Mouse (Mus musculus) CH12.LX (cell line): ENCODE results near the gene Mtg1. TPM values are rescaled to one million over a fixed set of nuclear protein-coding genes. Genes with fewer than 3 reads are reported as not detected.
A peak's percentile ranks its signal among the peaks of the same experiment; 100 is the strongest.

ENCODE experiments used
- DNase-seq: peaks from one replicate; pipeline ENCODE4 v3.0.0-alpha.2; 2013; ENCODE audit errors: extremely low read depth
- H3K27ac ChIP-seq: 2 replicates; pipeline ENCODE4 v1.5.1; 2012; ENCODE audit warnings: low read depth, mild to moderate bottlenecking, control low read depth, moderate library complexity; ENCODE audit not compliant: insufficient read depth
- H3K27me3 ChIP-seq: replicated peaks from 2 replicates; pipeline ENCODE3; 2012; ENCODE audit warnings: inconsistent platforms
- H3K36me3 ChIP-seq, 2 experiments: replicated peaks in 1 of 2; 2 replicates each; pipeline versions ENCODE3 to v1.6.1; 2012; ENCODE audit warnings: inconsistent platforms in 1 of 2, low read length in 1 of 2, mild to moderate bottlenecking in 1 of 2, mixed read lengths in 1 of 2, moderate library complexity in 1 of 2; ENCODE audit not compliant: control insufficient read depth in 1 of 2, insufficient read depth in 1 of 2
- H3K4me1 ChIP-seq, 2 experiments: 2 replicates each; pipeline ENCODE4 v1.6.1; 2012; ENCODE audit warnings: inconsistent platforms in 1 of 2, moderate library complexity in 1 of 2; ENCODE audit not compliant: insufficient read depth in 2 of 2, control insufficient read depth in 1 of 2
- H3K4me2 ChIP-seq: 2 replicates; pipeline ENCODE4 v1.6.1; 2012; ENCODE audit warnings: low read depth, mild to moderate bottlenecking, control low read depth; ENCODE audit not compliant: poor library complexity, insufficient read depth, severe bottlenecking
- H3K4me3 ChIP-seq, 3 experiments: fragments of 150-350 bp in 1 of 3; sonication (generic) in 1 of 3; replicated peaks in 1 of 3; 2 replicates each; pipeline versions ENCODE3 to v1.5.1; 2011 to 2012; ENCODE audit warnings: low read depth in 2 of 3, low read length in 2 of 3, mild to moderate bottlenecking in 2 of 3, moderate library complexity in 2 of 3, control low read depth in 1 of 3, improper control_type of control experiment in 1 of 3, inconsistent platforms in 1 of 3, mixed read lengths in 1 of 3; ENCODE audit not compliant: poor library complexity in 1 of 3
- H3K79me2 ChIP-seq: replicated peaks from 2 replicates; pipeline ENCODE4 v1.6.1; 2012; ENCODE audit warnings: mild to moderate bottlenecking, moderate library complexity; ENCODE audit not compliant: control insufficient read depth, poor library complexity, insufficient read depth, severe bottlenecking; ENCODE audit errors: extremely low read depth
- H3K9ac ChIP-seq: 2 replicates; pipeline ENCODE4 v1.6.1; 2012; ENCODE audit warnings: low read depth, mild to moderate bottlenecking, control low read depth, moderate library complexity; ENCODE audit not compliant: insufficient read depth
- H3K9me3 ChIP-seq: replicated peaks from 2 replicates; pipeline ENCODE3; 2012; ENCODE audit warnings: low read length, inconsistent platforms, mixed read lengths
- BHLHE40 ChIP-seq: IDR thresholded peaks from 2 replicates; pipeline ENCODE4 v1.6.1; 2011; ENCODE audit warnings: mild to moderate bottlenecking, low read depth, low read length, improper control_type of control experiment
- CHD1 ChIP-seq: IDR thresholded peaks from 2 replicates; pipeline ENCODE4 v1.6.1; 2012; ENCODE audit warnings: low read depth, low read length, improper control_type of control experiment, inconsistent platforms
- CHD2 ChIP-seq: IDR thresholded peaks from 2 replicates; pipeline ENCODE4 v1.6.1; 2011; ENCODE audit warnings: low read length, improper control_type of control experiment
- CTCF ChIP-seq, 2 experiments: IDR thresholded peaks in 1 of 2; conservative IDR thresholded peaks in 1 of 2; 2 replicates each; pipeline ENCODE4 v1.5.1; 2011 to 2012; ENCODE audit warnings: low read depth in 2 of 2, low read length in 2 of 2, improper control_type of control experiment in 1 of 2, inconsistent platforms in 1 of 2, mild to moderate bottlenecking in 1 of 2, moderate library complexity in 1 of 2
- E2F4 ChIP-seq: IDR thresholded peaks from 2 replicates; pipeline ENCODE4 v1.6.1; 2011; ENCODE audit warnings: low read depth, low read length, improper control_type of control experiment; ENCODE audit not compliant: insufficient replicate concordance
- ELF1 ChIP-seq: IDR thresholded peaks from 2 replicates; pipeline ENCODE4 v1.6.1; 2014; ENCODE audit warnings: low read depth, mild to moderate bottlenecking, inconsistent platforms, low read length, improper control_type of control experiment
- EP300 ChIP-seq: IDR thresholded peaks from 2 replicates; pipeline ENCODE4 v1.6.1; 2011; ENCODE audit warnings: low read length, improper control_type of control experiment
- ETS1 ChIP-seq: conservative IDR thresholded peaks from 2 replicates; pipeline ENCODE4 v1.6.1; 2012; ENCODE audit warnings: low read depth, mild to moderate bottlenecking, inconsistent platforms, low read length, improper control_type of control experiment, moderate library complexity
- GABPA ChIP-seq: IDR thresholded peaks from 2 replicates; pipeline ENCODE4 v1.6.1; 2012; ENCODE audit warnings: low read depth, low read length, improper control_type of control experiment, inconsistent platforms; ENCODE audit not compliant: insufficient replicate concordance
- HCFC1 ChIP-seq: IDR thresholded peaks from 2 replicates; pipeline ENCODE4 v1.6.1; 2012; ENCODE audit warnings: low read depth, mild to moderate bottlenecking, inconsistent platforms, low read length, improper control_type of control experiment
- IRF4 ChIP-seq: IDR thresholded peaks from 2 replicates; pipeline ENCODE4 v1.6.1; 2014; ENCODE audit warnings: low read depth, mild to moderate bottlenecking, inconsistent platforms, low read length, improper control_type of control experiment
- JUN ChIP-seq: IDR thresholded peaks from 2 replicates; pipeline ENCODE4 v1.6.1; 2011; ENCODE audit warnings: low read depth, mild to moderate bottlenecking, low read length, improper control_type of control experiment, moderate library complexity; ENCODE audit not compliant: insufficient read depth
- JUND ChIP-seq: conservative IDR thresholded peaks from 2 replicates; pipeline ENCODE4 v1.6.1; 2011; ENCODE audit warnings: low read depth, low read length, improper control_type of control experiment
- KAT2A ChIP-seq: IDR thresholded peaks from 2 replicates; pipeline ENCODE4 v1.6.1; 2012; ENCODE audit warnings: low read length, improper control_type of control experiment, inconsistent platforms; ENCODE audit not compliant: insufficient replicate concordance
- MAFK ChIP-seq: IDR thresholded peaks from 2 replicates; pipeline ENCODE4 v1.6.1; 2011; ENCODE audit warnings: low read length, improper control_type of control experiment; ENCODE audit not compliant: insufficient replicate concordance
- MAX ChIP-seq: IDR thresholded peaks from 2 replicates; pipeline ENCODE4 v1.6.1; 2011; ENCODE audit warnings: low read length, improper control_type of control experiment
- MAZ ChIP-seq: IDR thresholded peaks from 2 replicates; pipeline ENCODE4 v1.6.1; 2012; ENCODE audit warnings: low read depth, mild to moderate bottlenecking, inconsistent platforms, low read length, improper control_type of control experiment, moderate library complexity
- MEF2A ChIP-seq: IDR thresholded peaks from 2 replicates; pipeline ENCODE4 v1.6.1; 2014; ENCODE audit warnings: low read depth, mild to moderate bottlenecking, inconsistent platforms, low read length, improper control_type of control experiment, borderline replicate concordance
- MXI1 ChIP-seq: IDR thresholded peaks from 2 replicates; pipeline ENCODE4 v1.6.1; 2011; ENCODE audit warnings: mild to moderate bottlenecking, low read depth, low read length, improper control_type of control experiment
- MYC ChIP-seq: IDR thresholded peaks from 2 replicates; pipeline ENCODE4 v1.6.1; 2011; ENCODE audit warnings: low read depth, mild to moderate bottlenecking, improper control_type of control experiment, low read length
- NELFE ChIP-seq: IDR thresholded peaks from 2 replicates; pipeline ENCODE4 v1.6.1; 2011; ENCODE audit warnings: low read depth, low read length, improper control_type of control experiment
- NRF1 ChIP-seq: IDR thresholded peaks from 2 replicates; pipeline ENCODE4 v1.6.1; 2014; ENCODE audit warnings: low read depth, mild to moderate bottlenecking, inconsistent platforms, low read length, improper control_type of control experiment, moderate library complexity
- PAX5 ChIP-seq: IDR thresholded peaks from 2 replicates; pipeline ENCODE4 v1.6.1; 2012; ENCODE audit warnings: low read length, inconsistent platforms, mixed read lengths
- POLR2A ChIP-seq: IDR thresholded peaks from 2 replicates; pipeline ENCODE4 v1.6.1; 2011; ENCODE audit warnings: low read depth, mild to moderate bottlenecking, improper control_type of control experiment, low read length
- POLR2AphosphoS2 ChIP-seq: IDR thresholded peaks from 2 replicates; pipeline ENCODE4 v1.6.1; 2011; ENCODE audit warnings: low read depth, low read length, improper control_type of control experiment
- RAD21 ChIP-seq: IDR thresholded peaks from 2 replicates; pipeline ENCODE4 v1.6.1; 2011; ENCODE audit warnings: low read depth, mild to moderate bottlenecking, low read length, improper control_type of control experiment, moderate library complexity
- RCOR1 ChIP-seq: conservative IDR thresholded peaks from 2 replicates; pipeline ENCODE4 v1.6.1; 2012; ENCODE audit warnings: low read depth, mild to moderate bottlenecking, inconsistent platforms, low read length, improper control_type of control experiment
- SIN3A ChIP-seq: IDR thresholded peaks from 2 replicates; pipeline ENCODE4 v1.6.1; 2012; ENCODE audit warnings: low read length, improper control_type of control experiment, inconsistent platforms
- SMC3 ChIP-seq: IDR thresholded peaks from 2 replicates; pipeline ENCODE4 v1.6.1; 2011; ENCODE audit warnings: low read depth, low read length, improper control_type of control experiment
- TBP ChIP-seq: conservative IDR thresholded peaks from 2 replicates; pipeline ENCODE4 v1.6.1; 2011; ENCODE audit warnings: low read depth, low read length, improper control_type of control experiment
- TCF12 ChIP-seq: IDR thresholded peaks from 2 replicates; pipeline ENCODE4 v1.6.1; 2014; ENCODE audit warnings: low read depth, mild to moderate bottlenecking, inconsistent platforms, low read length, improper control_type of control experiment
- UBTF ChIP-seq: IDR thresholded peaks from 2 replicates; pipeline ENCODE4 v1.6.1; 2012; ENCODE audit warnings: low read depth, mild to moderate bottlenecking, inconsistent platforms, low read length, improper control_type of control experiment, moderate library complexity
- USF1 ChIP-seq: IDR thresholded peaks from 2 replicates; pipeline ENCODE4 v1.6.1; 2014; ENCODE audit warnings: low read depth, mild to moderate bottlenecking, inconsistent platforms, low read length, improper control_type of control experiment
- USF2 ChIP-seq: conservative IDR thresholded peaks from 2 replicates; pipeline ENCODE4 v1.6.1; 2011; ENCODE audit warnings: low read depth, low read length, improper control_type of control experiment
- ZC3H11A ChIP-seq: IDR thresholded peaks from 2 replicates; pipeline ENCODE4 v1.6.1; 2012; ENCODE audit warnings: low read depth, mild to moderate bottlenecking, inconsistent platforms, low read length, improper control_type of control experiment
- ZKSCAN1 ChIP-seq: IDR thresholded peaks from 2 replicates; pipeline ENCODE4 v1.6.1; 2012; ENCODE audit warnings: low read depth, inconsistent platforms, low read length, improper control_type of control experiment, borderline replicate concordance
- ZMIZ1 ChIP-seq: IDR thresholded peaks from 2 replicates; pipeline ENCODE4 v1.6.1; 2012; ENCODE audit warnings: low read depth, mild to moderate bottlenecking, inconsistent platforms, low read length, improper control_type of control experiment
- ZNF384 ChIP-seq: IDR thresholded peaks from 2 replicates; pipeline ENCODE4 v1.6.1; 2012; ENCODE audit warnings: low read depth, low read length, improper control_type of control experiment, inconsistent platforms
- dilution Hi-C: fragments of 300-500 bp; cut with MboI; formaldehyde crosslinking; loops from 2 replicates; pipeline ENCODE4 v1.14.3; 2020; ENCODE audit warnings: low sequenced_read_pairs; ENCODE audit not compliant: extremely low pct_unique_long_range_greater_than_20kb, extremely low pct_ligation_motif_present
- in situ Hi-C: fragments of 300-500 bp; cut with MboI; formaldehyde crosslinking; loops from 3 replicates; pipeline ENCODE4 v1.14.3; 2019; ENCODE audit warnings: low sequenced_read_pairs, low pct_ligation_motif_present, low pct_unique_long_range_greater_than_20kb, mixed read lengths
- polyA plus RNA-seq: library from polyadenylated mRNA; unstranded; fragments of >175 nt; gene quantifications from 2 replicates; pipeline ENCODE4 v1.2.1, GENCODE M21; 2012; ENCODE audit warnings: low read depth; ENCODE audit not compliant: insufficient read length
- total RNA-seq, 2 experiments: library from RNA; depleted of rRNA; stranded (reverse); fragments of 300-350 nt in 1 of 2; fragments of >200 nt in 1 of 2; gene quantifications; 2 replicates each; pipeline ENCODE4 v1.2.3; 2012 to 2014

Gene Mtg1
- total and polyA plus RNA-seq, 3 experiments, result 26.6 to 39.8 (median 29.4) TPM

DNA sequence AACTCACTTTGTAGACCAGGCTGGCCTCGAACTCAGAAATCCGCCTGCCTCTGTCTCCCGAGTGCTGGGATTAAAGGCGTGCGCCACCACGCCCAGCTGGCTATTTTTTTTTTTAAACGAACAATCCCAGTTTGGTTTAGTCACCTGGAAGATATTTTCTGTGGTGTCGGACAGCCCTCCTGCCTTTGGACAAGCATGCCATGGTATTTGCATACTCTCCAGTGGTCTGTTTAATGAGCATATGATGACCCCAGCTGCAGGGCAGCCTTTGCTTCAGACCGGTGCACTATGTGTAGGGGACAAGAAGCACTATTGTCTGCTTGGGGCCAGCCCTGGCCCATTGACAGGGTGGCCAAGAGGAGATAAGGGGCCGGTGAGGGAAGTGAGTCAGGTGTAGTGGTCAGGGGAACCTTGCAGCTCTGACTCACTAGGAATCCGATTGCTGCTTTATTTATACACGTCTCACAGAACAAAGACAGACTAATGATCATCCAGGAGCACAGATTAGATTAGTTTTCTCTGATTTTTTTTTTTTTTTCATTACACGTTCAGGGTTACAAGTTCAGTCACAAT, 15.9 kb upstream of the Mtg1 start:
- DNase-seq, result no peak
- no peaks in the 10 kb centered on the region; the same call in none of the 2 replicates for H3K79me2 ChIP-seq
- H3K36me3 ChIP-seq, result peaks cover 0 to 6% of the 10 kb centered on the region in 2 experiments
- no peak overlapping the region for H3K4me3 ChIP-seq
- TF ChIP-seq USF2 (no peak), ETS1 (peak; percentile 58), JUND (no peak), USF1 (no peak), BHLHE40 (peak; percentile 37; the same call in 1 of the 2 replicates), GABPA (no peak), MAFK (0 out of 2 replicates have a peak, but pooled peaks have one; percentile 18), HCFC1 (no peak), SIN3A (0 out of 2 replicates have a peak, but pooled peaks have one; percentile 33), CTCF (conservative IDR thresholded peaks at IDR 0.05 in 1 of 2, IDR thresholded peaks at IDR 0.05 in 1 of 2; ENCODE audit: low read depth in 2 of 2, low read length in 2 of 2) (no peak), ZMIZ1 (no peak), UBTF (no peak), PAX5 (no peak), IRF4 (no peak), JUN (no peak), TCF12 (peak; percentile 65), ZNF384 (peak; percentile 47; the same call in 1 of the 2 replicates), MXI1 (no peak), EP300 (no peak; the same call in 1 of the 2 replicates), POLR2A (no peak), RCOR1 (no peak), MYC (no peak; the same call in 1 of the 2 replicates), ELF1 (no peak), TBP (no peak), ZC3H11A (no peak), E2F4 (no peak), CHD1 (0 out of 2 replicates have a peak, but pooled peaks have one; percentile 76), ZKSCAN1 (no peak), MAX (no peak), SMC3 (no peak), RAD21 (no peak), CHD2 (no peak), KAT2A (no peak), MEF2A (0 out of 2 replicates have a peak, but pooled peaks have one; percentile 19), NELFE (no peak), MAZ (no peak), NRF1 (no peak), POLR2AphosphoS2 (no peak)
- TF ChIP-seq, all 38 proteins: peak for 8
- Histone ChIP-seq H3K27ac (peak overlapping the region; percentile 51), H3K9ac (no peak overlapping the region), H3K4me2 (peak overlapping the region; percentile 30), H3K9me3 (no peaks in the 10 kb centered on the region), H3K4me1 (peaks cover 18 to 70% of the 10 kb centered on the region in 2 experiments), H3K27me3 (no peaks in the 10 kb centered on the region)
- dilution Hi-C loops (no loop called here), in situ Hi-C loops (no loop called here)
